Mouse (Mus musculus) inflammation-experienced regulatory T-cells, adult 6 months (primary cell): ENCODE measurements at regions not wholly inside any gene's neighbourhood (a gene's known extent, or its start where the extent isn't known, plus 50 kb on each side); places are given as distances from the start of the nearest gene placed in this dataset.

Source experiments
- ATAC-seq: one replicate; pipeline ENCODE4 v1.8.0; 2017

GRCm38 (mm10) chr2:158909086-158909485 is 114.5 kb downstream of the Dhx35 start:
- ATAC-seq, result no peak

GRCm38 (mm10) chr2:158910325-158910724 is 115.7 kb downstream of the Dhx35 start:
- ATAC-seq, result no peak

- ATAC-seq, result no peak
These were observed 116.6 kb downstream of the Dhx35 start for GRCm38 (mm10) chr2:158911191-158911590.

GRCm38 (mm10) chr2:158912631-158913258 is 118.1 kb downstream of the Dhx35 start:
- ATAC-seq, result no peak

GRCm38 (mm10) chr2:158917398-158917797 is 122.8 kb downstream of the Dhx35 start:
- no peak for ATAC-seq

GRCm38 (mm10) chr2:158918312-158918711 is 123.7 kb downstream of the Dhx35 start:
- ATAC-seq, result no peak

- ATAC-seq, result no peak
These were observed 127.0 kb downstream of the Dhx35 start for GRCm38 (mm10) chr2:158921342-158922255.

- no peak for ATAC-seq
These were observed 128.2 kb downstream of the Dhx35 start for GRCm38 (mm10) chr2:158922766-158923165.

- ATAC-seq, result no peak
These were observed 134.9 kb downstream of the Dhx35 start for GRCm38 (mm10) chr2:158929507-158929906.

- no peak for ATAC-seq
These were observed 143.4 kb downstream of the Dhx35 start for GRCm38 (mm10) chr2:158937948-158938565.

GRCm38 (mm10) chr2:158949418-158949817 is 154.8 kb downstream of the Dhx35 start:
- no peak for ATAC-seq

GRCm38 (mm10) chr2:158951061-158951460 is 156.5 kb downstream of the Dhx35 start:
- no peak for ATAC-seq

GRCm38 (mm10) chr2:158956888-158957287 is 162.3 kb downstream of the Dhx35 start:
- no peak for ATAC-seq

GRCm38 (mm10) chr2:158965003-158965665 is 170.5 kb downstream of the Dhx35 start:
- ATAC-seq, result no peak

- ATAC-seq, result no peak
These were observed 177.6 kb downstream of the Dhx35 start for GRCm38 (mm10) chr2:158972178-158972577.

- no peak for ATAC-seq
These were observed 191.0 kb downstream of the Dhx35 start for GRCm38 (mm10) chr2:158985529-158986148.

- ATAC-seq, result no peak
These were observed 208.0 kb downstream of the Dhx35 start for GRCm38 (mm10) chr2:159002481-159003186.

- ATAC-seq, result no peak
These were observed 208.5 kb downstream of the Dhx35 start for GRCm38 (mm10) chr2:159003187-159003497.

- no peak for ATAC-seq
These were observed 209.8 kb downstream of the Dhx35 start for GRCm38 (mm10) chr2:159004417-159004816.

GRCm38 (mm10) chr2:159012725-159013124 is 218.1 kb downstream of the Dhx35 start:
- ATAC-seq, result no peak

- no peak for ATAC-seq
These were observed 219.9 kb downstream of the Dhx35 start for GRCm38 (mm10) chr2:159014553-159014952.

GRCm38 (mm10) chr2:159019921-159020534 is 225.4 kb downstream of the Dhx35 start:
- no peak for ATAC-seq
